32 mouse cellular contexts compared by ENCODE assay signal in genomic region chr14:60301024-60301423, GRCm38 (mm10). TPM values are rescaled to one million over a fixed set of nuclear protein-coding genes. Genes with fewer than 3 reads are reported as not detected.
A peak's percentile ranks its signal among the peaks of the same experiment; 100 is the strongest.
DNase-seq lines count a peak whose midpoint lies in the region; ATAC-seq and TF ChIP-seq lines count a peak whose summit lies in the region.
"Had no signal": no experiment of that assay in that cellular context is flagged by ENCODE, and none has a peak within 500 bp of the region (broad histone marks: within the 10 kb centered on the region; RNA-seq: fewer than 3 reads in every experiment).

No protein-coding gene starts in this region.

- 0 out of 2 replicates have a peak overlapping the region, but pooled peaks have one; percentile 4 for H3K9ac ChIP-seq in midbrain, embryonic 13.5 days (replicated peaks)
- no peak overlapping the region; the same call in 1 of the 2 replicates for H3K9ac ChIP-seq in forebrain, embryonic 11.5 days (ENCODE audit: low read length)
- no peak overlapping the region for H3K9ac ChIP-seq in forebrain, postnatal 0 days
- H3K9ac ChIP-seq: embryonic facial prominence, embryonic 12.5 days; heart, embryonic 12.5 days; liver, embryonic 13.5 days had no signal

- no peaks in the 10 kb centered on the region for H3K27me3 ChIP-seq in midbrain, embryonic 13.5 days
- H3K27me3 ChIP-seq in midbrain, embryonic 10.5 days (ENCODE audit: low read depth, poor library complexity, severe bottlenecking): no peaks in the 10 kb centered on the region
- H3K27me3 ChIP-seq in forebrain, embryonic 11.5 days (ENCODE audit: control insufficient read depth, insufficient read depth, low read length): no peaks in the 10 kb centered on the region
- no peaks in the 10 kb centered on the region for H3K27me3 ChIP-seq in forebrain, postnatal 0 days (ENCODE audit: insufficient read depth, low read length)
- H3K27me3 ChIP-seq in kidney, adult 2 months (replicated peaks; ENCODE audit: control insufficient read depth, insufficient read depth, low read length): no peaks in the 10 kb centered on the region
- H3K27me3 ChIP-seq: CH12.LX; embryonic facial prominence, embryonic 12.5 days; heart, embryonic 12.5 days; liver, embryonic 13.5 days had no signal

- 24% methylated on average over 6 of the region's 6 CpGs for WGBS in midbrain, embryonic 13.5 days
- 78% methylated on average over 6 of the region's 6 CpGs for WGBS in midbrain, embryonic 10.5 days
- 32% methylated on average over 6 of the region's 6 CpGs for WGBS in forebrain, embryonic 11.5 days
- WGBS in forebrain, postnatal 0 days: 11% methylated on average over 6 of the region's 6 CpGs
- WGBS in kidney, adult 2 months: 81% methylated on average over 6 of the region's 6 CpGs

- no peak overlapping the region for H3K4me3 ChIP-seq in midbrain, embryonic 13.5 days (replicated peaks)
- H3K4me3 ChIP-seq in midbrain, embryonic 10.5 days: no peak overlapping the region
- H3K4me3 ChIP-seq in forebrain, embryonic 11.5 days (ENCODE audit: low read depth, low read length): no peak overlapping the region
- no peak overlapping the region for H3K4me3 ChIP-seq in forebrain, postnatal 0 days (ENCODE audit: low read depth, low read length)
- no peak overlapping the region for H3K4me3 ChIP-seq in kidney, adult 2 months (ENCODE audit: insufficient read depth, low read depth, low read length)
- H3K4me3 ChIP-seq: embryonic facial prominence, embryonic 12.5 days; heart, embryonic 12.5 days; hindbrain, embryonic 10.5 days; liver, embryonic 13.5 days had no signal

- peaks cover 31% of the 10 kb centered on the region for H3K36me3 ChIP-seq in midbrain, embryonic 13.5 days
- peaks cover 29% of the 10 kb centered on the region for H3K36me3 ChIP-seq in midbrain, embryonic 10.5 days
- 0 out of 2 replicates have a peak, but pooled peaks cover 2% of the 10 kb centered on the region for H3K36me3 ChIP-seq in forebrain, embryonic 11.5 days (ENCODE audit: control insufficient read depth, insufficient read depth, low read length)
- H3K36me3 ChIP-seq in forebrain, postnatal 0 days (ENCODE audit: insufficient read depth): peaks cover 19% of the 10 kb centered on the region
- H3K36me3 ChIP-seq in kidney, adult 2 months (ENCODE audit: control insufficient read depth, insufficient read depth, low read length): peaks cover 10% of the 10 kb centered on the region

- no peak overlapping the region for H3K4me2 ChIP-seq in midbrain, embryonic 13.5 days (replicated peaks)
- H3K4me2 ChIP-seq in forebrain, embryonic 11.5 days (ENCODE audit: low read depth, low read length, severe bottlenecking): no peak overlapping the region
- no peak overlapping the region for H3K4me2 ChIP-seq in forebrain, postnatal 0 days (ENCODE audit: low read depth)
- H3K4me2 ChIP-seq: embryonic facial prominence, embryonic 12.5 days; heart, embryonic 12.5 days; liver, embryonic 13.5 days had no signal

- peak overlapping the region; percentile 55 for H3K27ac ChIP-seq in midbrain, embryonic 13.5 days
- H3K27ac ChIP-seq in midbrain, embryonic 10.5 days (replicated peaks): no peak overlapping the region
- H3K27ac ChIP-seq in forebrain, embryonic 11.5 days (ENCODE audit: low read depth, low read length): peak overlapping the region; percentile 63
- no peak overlapping the region for H3K27ac ChIP-seq in forebrain, postnatal 0 days (ENCODE audit: low read depth, low read length)
- no peak overlapping the region for H3K27ac ChIP-seq in kidney, adult 2 months (ENCODE audit: insufficient read depth, low read depth, low read length)
- H3K27ac ChIP-seq: embryonic facial prominence, embryonic 12.5 days; hindbrain, embryonic 10.5 days; liver, embryonic 13.5 days had no signal

- H3K4me1 ChIP-seq in midbrain, embryonic 13.5 days (replicated peaks): peaks cover 28% of the 10 kb centered on the region
- H3K4me1 ChIP-seq in midbrain, embryonic 10.5 days: peaks cover 12% of the 10 kb centered on the region
- peaks cover 14% of the 10 kb centered on the region; the same call in 1 of the 2 replicates for H3K4me1 ChIP-seq in forebrain, embryonic 11.5 days (replicated peaks; ENCODE audit: control insufficient read depth, insufficient read depth, low read length)
- 0 out of 2 replicates have a peak, but pooled peaks cover 5% of the 10 kb centered on the region for H3K4me1 ChIP-seq in forebrain, postnatal 0 days (ENCODE audit: insufficient read depth)
- no peaks in the 10 kb centered on the region for H3K4me1 ChIP-seq in kidney, adult 2 months (ENCODE audit: control insufficient read depth, insufficient read depth, low read length)
- H3K4me1 ChIP-seq: embryonic facial prominence, embryonic 12.5 days; heart, embryonic 12.5 days; hindbrain, embryonic 10.5 days; liver, embryonic 13.5 days had no signal

- ATAC-seq in midbrain, embryonic 13.5 days: peak; percentile 61
- 0 out of 2 replicates have a peak, but pooled peaks have one; percentile 24 for ATAC-seq in forebrain, embryonic 11.5 days (replicated peaks; ENCODE audit: low FRiP score)
- peak; percentile 21; the same call in 1 of the 2 replicates for ATAC-seq in forebrain, postnatal 0 days
- ATAC-seq: activated CD4-positive, CD25-positive, alpha-beta regulatory T cell, adult 4 months had no signal

- H3K9me3 ChIP-seq in midbrain, embryonic 13.5 days: no peaks in the 10 kb centered on the region
- no peaks in the 10 kb centered on the region for H3K9me3 ChIP-seq in midbrain, embryonic 10.5 days (replicated peaks)
- H3K9me3 ChIP-seq in forebrain, embryonic 11.5 days (ENCODE audit: control insufficient read depth, low read length): no peaks in the 10 kb centered on the region
- no peaks in the 10 kb centered on the region for H3K9me3 ChIP-seq in forebrain, postnatal 0 days (ENCODE audit: low read length)
- H3K9me3 ChIP-seq: embryonic facial prominence, embryonic 12.5 days; G1E; heart, embryonic 12.5 days; hindbrain, embryonic 10.5 days; liver, embryonic 13.5 days had no signal

- no peak for TF ChIP-seq CTCF in forebrain, postnatal 0 days (IDR thresholded peaks at IDR 0.05; ENCODE audit: low read depth)
- no peak for TF ChIP-seq CTCF in kidney, adult 2 months (conservative IDR thresholded peaks at IDR 0.05; ENCODE audit: insufficient read depth, insufficient read length, low read depth, low read length)

- TF ChIP-seq POLR2A in kidney, adult 2 months (IDR thresholded peaks at IDR 0.05; ENCODE audit: low read depth, low read length): no peak

- DNase-seq in midbrain, embryonic 10.5 days (ENCODE audit: low spot score): no peak
- DNase-seq in forebrain, embryonic 11.5 days (ENCODE audit: low spot score): no peak
- peak; percentile 18 for DNase-seq in forebrain, postnatal 0 days
- no peak for DNase-seq in lung, postnatal 25 days (ENCODE audit: low spot score)
- DNase-seq in kidney, adult 2 months: no peak
- DNase-seq in frontal cortex, postnatal 36 days (ENCODE audit: low spot score in 2 of 2): no peak
- DNase-seq: adrenal gland, postnatal 14 days; B cell, adult 2 months; cerebellum, postnatal 10 days; gastrocnemius, postnatal 10 days; heart, postnatal 10 days; kidney, adult 11 months; kidney, postnatal 4 days; layer of hippocampus, adult 9-11 months; liver, embryonic 13.5 days; lung, adult 2 months; lung, postnatal 14 days; thymus, postnatal 14 days had no signal

RNA-seq across cellular contexts. Expression of gene Mtmr6, which starts 36.0 kb away (rescaled TPM):
- polyA plus RNA-seq in midbrain, embryonic 13.5 days (2015; fragmentation: Nextera tagmentation; extraction: Ambion mirVana): 60.2 and 67.2 TPM in 2 replicates
- polyA plus RNA-seq in midbrain, embryonic 10.5 days (2016; fragmentation: Nextera tagmentation; extraction: Ambion mirVana): 29.9 and 42.0 TPM in 2 replicates
- 44.3 and 45.0 TPM in 2 replicates for polyA plus RNA-seq in forebrain, embryonic 11.5 days (2014; fragmentation: Nextera tagmentation; extraction: Ambion mirVana)
- 53.5 and 61.0 TPM in 2 replicates for total RNA-seq in forebrain, postnatal 0 days (2014; rRNA removed)
- polyA plus RNA-seq in forebrain, postnatal 0 days (2015; fragmentation: Nextera tagmentation; extraction: Ambion mirVana): 56.6 and 64.2 TPM in 2 replicates
- polyA plus RNA-seq in kidney, adult 2 months (2012; rRNA removed): 20.6 and 23.3 TPM in 2 replicates

RNA-seq across cellular contexts. Expression of gene Gm49336, which starts 49.7 kb away (rescaled TPM):
- 50.3 and 53.8 TPM in 2 replicates for polyA plus RNA-seq in midbrain, embryonic 13.5 days (2015; fragmentation: Nextera tagmentation; extraction: Ambion mirVana)
- polyA plus RNA-seq in midbrain, embryonic 10.5 days (2016; fragmentation: Nextera tagmentation; extraction: Ambion mirVana): 61.0 and 62.6 TPM in 2 replicates
- 76.2 and 84.0 TPM in 2 replicates for polyA plus RNA-seq in forebrain, embryonic 11.5 days (2014; fragmentation: Nextera tagmentation; extraction: Ambion mirVana)
- total RNA-seq in forebrain, postnatal 0 days (2014; rRNA removed): 124 and 138 TPM in 2 replicates
- 29.0 and 35.7 TPM in 2 replicates for polyA plus RNA-seq in forebrain, postnatal 0 days (2015; fragmentation: Nextera tagmentation; extraction: Ambion mirVana)
- polyA plus RNA-seq in kidney, adult 2 months (2012; rRNA removed): 8.6 and 9.0 TPM in 2 replicates

RNA-seq across cellular contexts. Expression of gene Nupl1, which starts 49.8 kb away (rescaled TPM):
- polyA plus RNA-seq in midbrain, embryonic 13.5 days (2015; fragmentation: Nextera tagmentation; extraction: Ambion mirVana): 0.05 and 0.10 TPM in 2 replicates
- 0.09 TPM in 1 of 2 replicates, not detected in the other for polyA plus RNA-seq in midbrain, embryonic 10.5 days (2016; fragmentation: Nextera tagmentation; extraction: Ambion mirVana)
- polyA plus RNA-seq in forebrain, embryonic 11.5 days (2014; fragmentation: Nextera tagmentation; extraction: Ambion mirVana): not detected in 2 replicates
- total RNA-seq in forebrain, postnatal 0 days (2014; rRNA removed): 0.23 TPM in 1 of 2 replicates, not detected in the other
- polyA plus RNA-seq in forebrain, postnatal 0 days (2015; fragmentation: Nextera tagmentation; extraction: Ambion mirVana): not detected in 2 replicates
- polyA plus RNA-seq in kidney, adult 2 months (2012; rRNA removed): 0.06 TPM in 1 of 2 replicates, not detected in the other
- total RNA-seq: adrenal gland, postnatal 14 days; CH12.LX; gastrocnemius, postnatal 10 days; granulocyte monocyte progenitor cell, adult 5-6 weeks; heart, postnatal 10 days; left cerebral cortex, adult 18-20 months; megakaryocyte, adult 5-6 weeks had no signal
- polyA plus RNA-seq: embryonic facial prominence, embryonic 12.5 days; G1E; heart, embryonic 12.5 days; kidney, embryonic 16.5 days; limb, embryonic 14.5 days; liver, embryonic 13.5 days; neural tube, embryonic 11.5 days; spleen, adult 2 months had no signal

Comparison
In these comparisons a context has a peak if more than half of its experiments do, and no peak if none do; other contexts are left out.
1. H3K27ac ChIP-seq: peak in midbrain, embryonic 13.5 days (single experiment) and forebrain, embryonic 11.5 days (single experiment); none in midbrain, embryonic 10.5 days (single experiment), forebrain, postnatal 0 days (single experiment) and kidney, adult 2 months (single experiment).
2. Peak in every context shown above with its lines, with median percentiles within 50 percentile points of each other: ATAC-seq.